Mouse (Mus musculus) left cerebral cortex, adult 2 months (tissue): ENCODE measurements around the gene Ptov1. TPM values are rescaled to one million over a fixed set of nuclear protein-coding genes. Genes with fewer than 3 reads are reported as not detected.
"Not testable (repeated sequence)": the region's sequence is repeated elsewhere in the genome, so short reads cannot be mapped to it uniquely, and the experiment has no call there.

Experiments used
- DNase-seq, 2 experiments: peaks; one replicate each; pipeline ENCODE4 v3.0.0; 2021 to 2022; ENCODE audit warnings: low spot score in 2 of 2, mixed read lengths in 1 of 2; ENCODE audit errors: extremely low spot score in 1 of 2
- H3K27ac ChIP-seq: fragments of 200-600 bp; 2 replicates; pipeline ENCODE4 v1.8.1; 2022
- H3K4me3 ChIP-seq: fragments of 200-600 bp; 2 replicates; pipeline ENCODE4 v1.8.1; 2022
- CTCF ChIP-seq: fragments of 200-600 bp; IDR thresholded peaks from 2 replicates; pipeline ENCODE4 v1.8.1; 2022; ENCODE audit warnings: antibody characterized with exemption, mild to moderate bottlenecking, moderate library complexity
- intact Hi-C: fragments of 180-260 bp; cut with DNase I; formaldehyde crosslinking; loops from one replicate; pipeline ENCODE4 v1.15.1; 2025
- total RNA-seq, 2 experiments: library from RNA; stranded (reverse); gene quantifications; 2 replicates each; pipeline ENCODE4 v1.2.3; 2021

The Ptov1 gene
- total RNA-seq, 2 experiments from 2014 or later: 273 to 290 TPM

GRCm38 (mm10) chr7:44884637-44885036 is 15.0 kb upstream of the Ptov1 start:
- TF ChIP-seq CTCF: no peak
- intact Hi-C loops: loop anchor here (2.0 kb wide), 1 partner anchor 14 kb away; no protein-coding TSS in a partner anchor

GRCm38 (mm10) chr7:44883036-44883435 is 13.4 kb upstream of the Ptov1 start:
- intact Hi-C loops: no loop called here
- Histone ChIP-seq H3K27ac (no peak overlapping the region), H3K4me3 (no peak overlapping the region)
- no peak for DNase-seq
- TF ChIP-seq CTCF: no peak

More at GRCm38 (mm10) chr7:44884637-44885036, 15.0 kb upstream of the Ptov1 start:
- DNase-seq: no peak
- H3K27ac ChIP-seq: no peak overlapping the region; the same call in 1 of the 2 replicates
- H3K4me3 ChIP-seq: no peak overlapping the region

- Histone ChIP-seq H3K27ac (no peak overlapping the region), H3K4me3 (no peak overlapping the region)
- TF ChIP-seq CTCF: no peak
- intact Hi-C loops: no loop called here
- DNase-seq: no peak
Measured at GRCm38 (mm10) chr7:44877833-44878232, 8.2 kb upstream of the Ptov1 start.

- intact Hi-C loops: loop anchor here (2.0 kb wide), 1 partner anchor 13 kb away; no protein-coding TSS in a partner anchor
- TF ChIP-seq CTCF: peak; percentile 41
Measured at GRCm38 (mm10) chr7:44871774-44872173, 2.2 kb upstream of the Ptov1 start.

DNA sequence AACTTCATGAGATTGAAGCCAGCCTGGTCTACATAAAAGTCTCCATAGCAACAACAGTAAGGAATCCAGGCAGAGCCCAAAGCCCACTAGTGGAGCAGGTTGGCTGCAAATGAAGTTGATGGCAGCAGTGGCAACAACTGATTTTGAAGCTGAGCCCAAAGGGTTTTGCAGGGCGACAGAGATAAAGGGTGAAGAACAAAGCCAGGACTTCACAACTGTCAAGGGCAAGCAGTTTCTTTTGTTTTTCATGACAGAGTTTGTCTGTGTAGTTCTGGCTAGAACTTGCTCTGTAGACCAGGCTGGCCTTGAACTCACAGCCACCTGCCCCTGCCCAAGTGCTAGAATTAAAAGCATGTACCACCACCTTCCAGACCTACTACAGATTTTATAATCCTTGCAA is 1.6 kb upstream of the Ptov1 start:
- intact Hi-C loops: loop anchor here (2.0 kb wide), 1 partner anchor 14 kb away; no protein-coding TSS in a partner anchor
- no peak for TF ChIP-seq CTCF
- H3K27ac ChIP-seq: no peak overlapping the region
- no peak for DNase-seq
- H3K4me3 ChIP-seq: no peak overlapping the region

More at GRCm38 (mm10) chr7:44871774-44872173, 2.2 kb upstream of the Ptov1 start:
- not testable (repeated sequence) for H3K4me3 ChIP-seq, DNase-seq, H3K27ac ChIP-seq

DNA sequence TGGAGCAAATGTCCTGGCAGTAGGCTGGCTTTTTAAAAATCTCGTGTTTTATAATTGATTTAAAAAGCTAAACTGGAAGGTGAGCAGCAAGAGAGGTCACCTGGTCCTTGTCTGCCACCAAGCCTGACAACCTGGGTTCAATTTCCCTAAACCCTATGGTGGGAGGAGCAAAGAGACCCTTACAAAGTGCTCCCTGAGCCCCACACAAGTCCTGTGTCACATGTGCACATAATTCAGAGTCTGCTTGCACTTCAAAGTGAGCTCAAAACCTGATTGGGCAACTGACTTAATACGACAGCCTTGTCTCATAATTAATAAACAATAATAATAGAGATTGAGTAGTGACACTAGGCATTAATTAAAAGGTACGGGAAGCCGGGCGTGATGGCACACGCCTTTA is 1.0 kb upstream of the Ptov1 start:
- Histone ChIP-seq H3K27ac (peak overlapping the region; percentile 97; the same call in 1 of the 2 replicates), H3K4me3 (peak overlapping the region; percentile 77; the same call in 1 of the 2 replicates)
- TF ChIP-seq CTCF: no peak
- no peak for DNase-seq
- intact Hi-C loops: loop anchor here (2.0 kb wide), 1 partner anchor 14 kb away; no protein-coding TSS in a partner anchor

GRCm38 (mm10) chr7:44868919-44869696 is 480 bp downstream of the Ptov1 start:
- no peak; the same call in 1 of the 2 replicates for TF ChIP-seq CTCF
- DNase-seq: peak in 1 of 2 experiments; percentile 72
- intact Hi-C loops: loop anchor here (1.0 to 2.0 kb wide), 3 partner anchors 16 to 60 kb away; partner anchors contain the start of genes Ap2a1 and Fuz
- H3K27ac ChIP-seq: peak overlapping the region; percentile 97
- peak overlapping the region; percentile 77 for H3K4me3 ChIP-seq

DNA sequence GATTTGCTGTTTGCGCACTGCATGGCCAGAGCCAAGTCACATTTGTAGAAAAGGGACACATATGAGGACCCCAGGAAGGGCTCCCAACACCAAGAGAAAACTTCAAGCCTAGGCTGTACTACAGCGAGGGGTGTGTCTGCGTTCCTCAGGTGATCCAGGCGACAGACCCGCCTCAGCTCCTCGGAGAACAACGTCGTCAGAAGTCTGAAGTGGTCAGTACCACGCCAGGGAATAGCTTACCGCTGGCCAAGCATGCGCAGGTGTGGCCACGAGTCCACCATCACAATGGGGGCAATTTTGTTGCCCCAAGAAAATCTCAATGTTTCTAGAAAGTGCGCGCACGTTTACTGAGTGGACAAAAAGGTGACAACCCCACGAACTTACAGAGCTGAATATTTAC is 1.1 kb downstream of the Ptov1 start:
- Histone ChIP-seq H3K27ac (peak overlapping the region; percentile 97), H3K4me3 (peak overlapping the region; percentile 77)
- intact Hi-C loops: loop anchor here (2.0 kb wide), 2 partner anchors 16 to 60 kb away; partner anchors contain the start of gene Ap2a1
- DNase-seq: no peak
- TF ChIP-seq CTCF: no peak

GRCm38 (mm10) chr7:44867802-44868201 is 1.8 kb downstream of the Ptov1 start:
- peak overlapping the region; percentile 77 for H3K4me3 ChIP-seq
- intact Hi-C loops: loop anchor here (2.0 kb wide), 2 partner anchors 15 to 61 kb away; partner anchors contain the start of gene Ap2a1
- no peak for TF ChIP-seq CTCF
- no peak for DNase-seq
- no peak overlapping the region for H3K27ac ChIP-seq

DNA sequence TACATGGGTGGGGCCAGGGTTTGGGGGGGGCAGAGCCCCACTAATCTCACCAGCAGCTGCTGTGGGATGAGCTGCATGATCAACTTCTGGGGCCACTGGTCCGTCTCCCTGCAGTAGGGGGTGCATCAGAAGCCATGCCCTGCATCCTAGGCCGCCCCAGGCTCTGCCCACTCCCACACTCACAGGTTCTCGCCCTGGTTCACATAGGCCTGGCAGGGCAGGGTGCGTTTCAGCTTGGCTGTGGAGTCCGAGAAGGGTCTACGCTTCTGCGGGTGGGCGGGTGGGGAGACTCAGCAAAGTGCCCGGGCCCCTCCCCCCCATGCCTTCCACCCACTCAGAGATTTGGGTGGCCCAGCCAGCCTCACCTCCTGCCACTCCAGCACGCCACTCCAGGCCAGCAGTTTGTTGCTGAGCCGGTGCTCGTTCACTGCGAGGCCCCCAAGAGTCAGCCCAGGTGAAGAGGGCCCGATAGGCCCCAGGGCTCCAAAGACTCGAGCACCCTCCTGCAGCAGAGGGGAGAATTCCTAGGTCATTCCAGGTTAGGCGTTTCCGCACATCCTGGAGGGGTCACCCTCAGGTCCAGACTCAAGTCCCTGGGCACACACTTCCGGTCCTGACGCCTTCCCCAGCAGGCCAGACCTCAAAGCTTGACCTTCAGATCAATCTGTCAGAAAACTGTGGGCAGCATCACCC is 2.4 kb downstream of the Ptov1 start:
- TF ChIP-seq CTCF: no peak
- intact Hi-C loops: no loop called here
- peak overlapping the region; percentile 44; the same call in 1 of the 2 replicates for H3K27ac ChIP-seq
- peak overlapping the region; percentile 77 for H3K4me3 ChIP-seq
- DNase-seq: no peak

DNA sequence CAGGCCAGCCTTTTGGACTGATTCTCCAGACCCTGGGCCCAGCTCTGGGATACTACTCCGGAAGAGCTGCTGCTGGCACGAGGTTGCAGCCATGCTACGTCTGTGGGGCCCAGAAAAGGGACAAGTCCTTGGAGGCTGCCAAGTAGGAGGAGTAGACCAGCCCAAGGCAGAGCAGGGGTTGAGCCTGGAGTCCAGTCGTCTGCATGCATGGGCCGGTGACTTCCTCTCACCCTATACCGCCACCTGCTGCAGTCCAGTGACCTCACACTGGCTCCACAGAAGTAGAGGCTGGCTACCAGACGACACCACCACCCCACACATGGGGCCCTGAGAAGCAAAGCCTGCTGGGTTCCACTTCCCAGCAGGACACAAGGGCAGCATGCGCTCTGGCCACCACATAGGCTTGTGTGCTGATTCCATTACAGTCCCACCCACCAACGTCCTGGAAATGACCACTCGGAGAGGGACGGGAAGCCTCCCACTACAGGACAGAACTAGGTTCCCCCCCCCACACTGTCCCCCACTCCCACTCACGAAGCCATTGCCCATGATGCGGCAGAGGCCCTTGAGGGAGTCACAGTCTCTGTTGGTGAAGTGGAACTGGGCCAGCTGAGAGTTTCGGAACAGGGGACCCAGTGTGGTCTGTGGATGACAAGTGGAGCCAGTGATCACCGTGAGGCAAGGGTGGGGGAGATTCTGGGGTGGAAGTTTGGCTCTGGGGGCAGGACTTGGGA is 3.1 kb downstream of the Ptov1 start:
- H3K27ac ChIP-seq: peak overlapping the region; percentile 59; the same call in 1 of the 2 replicates
- peak overlapping the region; percentile 77 for H3K4me3 ChIP-seq
- intact Hi-C loops: no loop called here
- DNase-seq: no peak
- no peak; the same call in 1 of the 2 replicates for TF ChIP-seq CTCF
